Mouse (Mus musculus) frontal cortex, postnatal 10 days (tissue): ENCODE results near the gene Mmgt2.

ENCODE experiments used
- DNase-seq, 2 experiments: peaks; one replicate each; pipeline ENCODE4 v3.0.0; 2022; ENCODE audit warnings: low spot score in 2 of 2, mixed read lengths in 1 of 2

Gene Mmgt2

DNA sequence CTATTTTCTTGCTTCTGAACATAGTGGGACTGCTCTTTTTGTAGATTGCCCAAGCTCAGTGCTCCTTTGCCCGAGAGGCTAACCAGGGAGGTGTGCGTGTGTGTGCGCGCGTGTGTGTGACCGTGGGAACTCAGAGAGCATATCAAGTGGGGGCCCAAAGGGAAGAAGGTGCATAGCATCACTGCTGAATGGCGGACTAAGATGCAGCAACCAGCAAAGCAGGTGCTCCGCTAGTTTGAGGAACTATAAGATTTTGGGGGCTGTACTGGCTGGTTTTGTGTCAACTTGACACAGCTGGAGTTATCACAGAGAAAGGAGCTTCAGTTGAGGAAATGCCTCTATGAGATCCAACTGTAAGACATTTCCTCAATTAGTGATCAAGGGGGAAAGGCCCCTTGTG, 27.4 kb upstream of the Mmgt2 start:
- DNase-seq, result no peak

GRCm38 (mm10) chr11:62621586-62622283, 26.7 kb upstream of the Mmgt2 start:
- DNase-seq, result no peak

DNA sequence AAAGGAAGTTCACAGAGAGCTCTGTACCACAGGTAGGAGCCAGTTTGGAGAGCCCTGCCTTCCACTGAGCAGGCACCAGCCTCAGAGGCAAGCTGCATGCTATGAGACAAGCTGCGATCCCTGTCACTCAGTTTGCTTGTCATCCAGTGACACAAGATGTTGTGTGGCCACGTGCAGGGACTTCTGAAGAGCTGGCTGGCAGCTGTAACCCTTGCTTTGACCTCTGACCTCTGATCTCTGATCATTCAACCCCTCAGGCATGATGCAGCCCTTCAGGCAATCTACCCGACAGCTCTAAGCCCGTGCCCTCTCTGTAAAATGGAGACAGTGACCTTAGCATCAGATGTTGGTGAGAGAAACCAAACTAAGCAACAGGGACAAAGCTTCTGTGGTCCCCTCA, 25.6 kb upstream of the Mmgt2 start:
- DNase-seq, result no peak

DNA sequence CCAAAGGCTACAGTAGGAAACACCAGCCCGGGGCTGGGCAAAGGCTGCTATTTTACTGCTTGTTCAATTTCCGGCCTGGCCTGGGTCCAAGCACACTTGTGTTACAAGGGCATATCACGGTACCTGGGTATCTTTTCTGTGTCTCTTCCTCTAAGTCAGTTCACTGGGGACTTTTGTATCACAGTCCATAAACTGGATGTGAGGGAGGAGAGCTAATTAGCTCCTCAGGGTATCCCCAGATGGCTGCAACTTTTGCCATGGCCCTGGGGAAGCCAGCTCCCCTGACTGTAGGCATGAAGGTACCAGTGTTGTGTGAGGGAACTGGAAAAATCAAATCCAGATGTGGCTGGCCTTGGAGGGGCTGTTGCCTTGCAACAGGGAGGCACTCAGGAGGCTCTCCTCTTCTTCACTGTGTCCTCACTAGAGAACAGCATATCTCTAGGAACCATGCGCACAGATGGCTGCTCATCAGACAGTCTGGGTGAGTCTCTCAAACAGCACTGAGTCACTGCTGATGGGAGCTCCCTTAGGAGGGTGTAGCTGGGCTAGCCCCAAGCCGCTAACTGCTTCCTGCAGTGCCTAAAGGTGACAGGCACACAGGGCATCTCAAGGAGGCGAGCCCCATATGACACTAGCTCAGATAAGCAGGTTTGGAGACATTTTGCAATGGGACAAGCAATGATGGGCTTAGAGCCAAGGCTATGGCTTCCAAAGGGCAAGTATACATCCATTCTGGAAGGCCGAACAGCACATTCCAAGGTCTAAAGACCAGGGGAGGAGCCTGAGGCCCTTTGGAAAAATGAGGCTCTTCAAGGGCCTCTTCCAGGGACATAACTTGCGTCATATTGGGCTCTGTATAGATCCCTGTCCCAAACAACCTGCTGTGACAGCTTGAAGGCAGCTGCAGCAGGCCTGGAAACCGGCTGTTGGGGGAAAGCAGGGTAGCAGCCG, 23.8 kb upstream of the Mmgt2 start:
- no peak for DNase-seq

DNA sequence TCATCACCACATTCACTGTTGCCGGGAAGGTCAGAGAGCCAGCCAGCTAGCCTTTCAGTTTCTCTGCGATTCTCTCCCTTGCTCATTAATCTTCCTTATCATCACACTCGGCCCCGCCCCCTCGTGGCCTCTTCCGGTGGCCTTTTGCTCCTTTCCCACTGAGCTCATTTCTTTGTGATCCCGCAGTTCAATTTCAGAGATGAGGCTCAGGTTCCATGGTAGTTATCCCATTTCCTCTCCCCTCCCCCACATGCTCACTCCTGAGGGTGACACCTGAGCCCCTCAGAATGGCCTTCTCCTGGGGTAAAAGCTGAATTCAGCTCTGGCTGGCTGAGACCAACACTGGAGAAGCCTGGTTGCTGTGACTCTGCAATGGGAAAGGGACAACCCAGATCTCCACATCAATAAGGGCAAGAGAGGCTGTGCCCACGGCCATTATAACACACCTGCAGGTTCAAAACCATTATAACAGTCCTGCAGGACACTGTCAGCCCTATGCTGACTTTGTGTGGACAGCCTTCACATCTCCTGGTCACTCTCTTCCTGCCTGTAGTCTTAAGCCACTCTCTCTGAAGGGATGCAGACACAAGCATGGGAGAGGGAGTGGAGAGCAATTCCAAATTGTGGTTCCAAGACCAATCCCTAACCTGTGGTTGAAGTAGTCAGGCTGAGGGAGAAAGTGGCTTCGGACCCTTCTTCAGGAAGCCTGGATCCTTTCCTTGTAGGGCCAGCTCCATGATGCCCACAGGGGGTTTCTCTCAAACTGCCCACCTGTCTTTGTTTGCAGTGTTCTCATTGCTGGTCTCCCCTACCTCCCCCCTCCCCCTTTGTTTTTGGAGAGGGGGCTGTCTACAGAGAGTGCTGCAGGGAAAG, 18.9 kb upstream of the Mmgt2 start:
- no peak for DNase-seq

GRCm38 (mm10) chr11:62630225-62630821, 18.1 kb upstream of the Mmgt2 start:
- no peak for DNase-seq

- no peak for DNase-seq
Observed at GRCm38 (mm10) chr11:62631138-62631537, 17.3 kb upstream of the Mmgt2 start.

DNA sequence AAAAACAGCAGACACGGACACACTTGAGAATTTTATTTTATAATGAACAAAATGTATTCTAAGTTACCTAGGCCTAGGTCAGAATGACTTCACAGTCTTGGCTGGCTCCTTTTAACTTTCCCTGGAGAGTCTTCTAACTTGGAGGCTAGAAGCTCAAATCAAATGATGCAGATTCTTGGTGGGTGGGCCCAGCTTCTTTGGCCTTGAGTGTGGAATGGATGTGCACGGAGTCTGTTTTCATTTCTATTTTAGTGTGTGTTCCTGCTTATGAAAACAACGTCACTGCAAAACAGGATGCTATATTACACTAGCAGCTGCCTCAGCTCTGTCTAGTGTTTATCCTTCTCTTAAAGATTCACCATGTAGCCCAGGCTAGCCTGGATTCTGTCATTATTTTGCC, 13.1 kb upstream of the Mmgt2 start:
- no peak for DNase-seq

DNA sequence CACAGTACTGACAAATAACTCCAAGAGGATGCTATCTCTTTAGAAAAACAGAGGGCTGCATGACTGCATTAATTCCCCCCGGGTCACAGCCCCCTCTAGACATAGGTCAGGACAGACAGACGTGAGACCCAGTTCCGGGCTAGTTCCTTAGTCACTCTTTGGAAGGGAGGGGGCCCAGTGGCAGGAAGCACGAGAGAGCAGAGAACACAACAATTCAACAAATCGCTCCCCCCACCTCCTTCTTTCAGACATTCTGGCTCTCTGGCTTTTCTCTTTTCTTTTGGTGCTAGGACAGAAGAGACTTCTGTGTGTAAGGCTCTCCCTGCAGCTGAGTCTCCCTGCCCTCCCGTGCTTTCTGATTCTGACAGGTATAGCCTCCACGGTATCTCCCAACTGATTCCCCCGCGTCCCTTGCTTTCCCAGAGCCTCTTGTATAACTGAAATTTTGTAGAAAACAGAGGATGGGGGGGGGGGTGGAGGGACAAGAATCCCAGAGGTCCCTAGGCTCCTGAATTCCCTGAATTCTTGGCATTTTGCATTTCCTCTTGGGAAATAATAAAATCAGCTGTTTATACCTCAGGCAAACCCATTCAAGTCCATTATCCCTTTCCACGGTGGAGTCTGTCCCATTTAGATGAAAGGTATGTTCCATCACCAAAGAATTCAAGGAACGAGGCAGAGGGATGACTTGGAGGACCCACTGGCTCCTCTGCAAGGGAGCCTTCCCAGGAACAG, 12.2 kb upstream of the Mmgt2 start:
- DNase-seq, result no peak

GRCm38 (mm10) chr11:62636840-62637221, 11.6 kb upstream of the Mmgt2 start:
- peak in 1 of 2 experiments; percentile 65 for DNase-seq

DNA sequence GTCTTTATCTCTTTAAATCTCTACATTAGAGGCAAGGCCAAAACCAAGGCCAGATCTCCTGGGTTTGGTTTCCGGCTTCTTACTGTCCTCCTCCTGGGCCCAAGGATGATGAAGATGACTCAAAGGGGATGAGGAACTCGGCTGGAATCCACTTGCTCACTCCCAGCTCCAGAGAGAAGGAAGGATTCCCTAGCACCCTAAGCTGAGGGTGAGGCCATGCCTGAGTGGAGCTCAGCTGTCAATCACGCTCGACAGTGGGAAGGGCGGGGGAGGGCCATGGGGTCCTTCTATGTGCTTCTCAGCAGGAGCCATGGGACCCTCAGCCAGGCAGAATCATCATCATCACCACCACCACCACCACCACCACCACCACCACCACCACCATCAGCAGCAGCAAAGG, 11.1 kb upstream of the Mmgt2 start:
- no peak for DNase-seq

DNA sequence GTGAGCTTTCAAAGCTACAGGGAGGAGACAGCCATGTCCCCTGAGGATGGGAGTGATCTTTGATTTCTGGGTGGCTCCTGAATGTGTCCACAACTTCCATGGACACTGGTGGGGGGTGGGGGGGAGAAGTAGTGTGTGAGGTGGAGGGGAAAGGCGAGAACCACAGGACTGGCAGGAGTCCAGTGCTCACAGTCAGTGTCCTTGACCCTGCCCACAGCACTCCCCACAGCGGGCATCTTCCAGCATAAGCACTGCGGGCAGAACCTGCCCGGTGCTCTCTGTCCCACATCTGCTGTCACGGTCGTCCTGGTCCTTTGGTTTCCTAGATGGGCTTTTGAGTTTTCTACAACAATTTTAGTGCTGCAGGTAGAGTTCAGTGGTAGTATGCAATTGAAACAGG, 10.7 kb upstream of the Mmgt2 start:
- DNase-seq, result no peak

DNA sequence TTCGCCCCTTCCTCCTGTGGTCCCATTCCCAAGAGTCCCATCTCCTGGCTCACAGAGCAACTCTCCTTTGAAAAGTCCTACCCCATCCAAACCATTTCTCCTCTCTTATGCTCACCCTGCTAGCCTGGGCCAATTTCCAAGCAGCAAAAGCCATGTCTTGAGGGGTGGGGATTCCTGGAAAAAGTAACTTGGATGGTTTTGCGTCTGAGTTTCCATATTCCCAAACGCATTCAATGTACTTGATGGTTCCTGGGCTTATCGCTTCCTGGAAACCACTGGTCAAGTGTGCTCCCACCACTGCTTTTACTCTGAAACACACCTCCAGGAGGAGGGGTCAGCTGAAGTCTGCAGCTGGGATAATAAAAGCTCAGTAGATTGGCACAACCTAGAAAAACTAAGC, 10.1 kb upstream of the Mmgt2 start:
- DNase-seq, result no peak

GRCm38 (mm10) chr11:62640378-62640777, 8.1 kb upstream of the Mmgt2 start:
- DNase-seq, result no peak

DNA sequence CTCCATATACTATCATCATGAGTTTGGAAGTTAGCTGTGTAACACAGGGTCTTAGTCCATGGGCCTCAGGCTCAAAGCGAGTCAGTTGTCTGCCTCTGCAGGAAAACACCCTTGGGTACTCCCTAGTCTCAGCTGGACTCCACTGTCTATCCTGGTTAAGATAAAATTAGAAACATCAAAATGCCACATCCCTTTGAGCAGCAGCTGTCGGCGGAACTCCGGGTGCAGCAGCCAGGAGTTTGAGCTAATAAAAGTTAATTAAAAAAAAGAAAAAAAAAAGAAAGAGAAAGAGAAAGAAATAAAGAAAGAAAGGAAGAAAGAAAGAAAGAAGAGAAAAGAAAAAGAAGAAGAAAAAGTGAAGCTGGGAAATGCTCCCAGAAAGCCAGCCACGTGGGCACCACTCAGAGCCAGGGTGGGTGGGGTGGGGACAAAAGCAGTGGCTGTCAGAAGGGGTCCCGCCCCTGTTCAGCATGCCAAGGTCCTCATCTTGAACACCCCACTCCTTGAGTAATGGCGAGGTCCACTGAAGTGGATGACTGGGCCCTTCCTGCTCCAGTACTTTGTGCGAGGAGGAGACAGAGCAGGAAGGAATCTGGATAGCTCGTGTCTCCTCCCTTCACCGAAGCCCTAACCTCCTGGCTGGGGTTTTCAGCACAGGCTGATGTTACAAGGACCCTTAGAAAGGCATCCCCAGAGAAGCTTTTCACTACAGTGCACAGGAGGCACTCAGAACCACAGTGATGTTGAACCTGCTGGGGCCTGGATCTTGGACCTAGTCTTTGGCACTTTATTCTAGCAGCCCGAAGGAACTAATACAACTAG, 6.2 kb upstream of the Mmgt2 start:
- no peak for DNase-seq

GRCm38 (mm10) chr11:62643011-62643631, 5.3 kb upstream of the Mmgt2 start:
- no peak for DNase-seq

GRCm38 (mm10) chr11:62643681-62644363, 4.6 kb upstream of the Mmgt2 start:
- DNase-seq, result no peak

DNA sequence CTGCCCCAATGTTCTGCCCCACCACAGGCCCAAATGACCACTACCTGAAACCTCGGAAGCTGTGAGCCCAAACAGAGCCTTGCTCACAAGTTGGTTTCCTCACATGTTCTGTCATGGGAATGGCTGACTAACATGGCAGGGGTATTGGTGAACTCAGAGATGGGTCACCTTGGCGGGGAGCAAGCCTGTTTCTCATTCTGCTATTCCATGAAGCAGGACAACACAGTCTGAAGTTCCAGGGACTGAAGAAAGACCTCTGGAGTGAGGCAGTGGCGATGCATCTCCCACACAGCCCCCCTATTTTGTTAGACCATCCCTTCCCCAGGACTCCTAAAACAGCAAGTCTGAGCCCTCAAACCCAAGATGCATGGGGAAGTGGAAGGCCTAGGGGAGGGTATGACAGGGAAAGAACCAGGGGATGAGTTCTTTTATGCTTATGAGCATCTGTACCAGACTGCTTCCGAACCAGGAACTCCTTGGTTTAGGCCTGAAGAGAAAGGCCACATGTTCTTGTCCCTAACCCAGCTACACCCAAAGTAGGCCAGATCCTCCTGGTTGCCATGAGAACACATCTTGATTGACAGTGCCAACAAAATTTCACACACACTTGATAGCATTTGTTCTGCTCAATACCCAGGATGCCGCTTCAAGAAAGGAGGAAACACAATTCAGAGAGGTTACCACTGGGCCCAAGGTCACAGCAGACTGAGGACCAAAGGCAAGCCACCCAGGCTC, 3.7 kb upstream of the Mmgt2 start:
- no peak for DNase-seq

GRCm38 (mm10) chr11:62645337-62645675, 3.2 kb upstream of the Mmgt2 start:
- DNase-seq, result no peak
